Mouse (Mus musculus) heart, adult 2 months (tissue): ENCODE data around the gene Pex12.
A peak's percentile ranks its signal among the peaks of the same experiment; 100 is the strongest.
"Not testable (repeated sequence)": the region's sequence is repeated elsewhere in the genome, so short reads cannot be mapped to it uniquely, and the experiment has no call there.

ENCODE experiments used
- CTCF ChIP-seq: fragments of 200-600 bp; IDR thresholded peaks from 2 replicates; pipeline ENCODE4 v1.8.1; 2022; ENCODE audit warnings: antibody characterized with exemption, mild to moderate bottlenecking, moderate library complexity
- EP300 ChIP-seq: fragments of 200-500 bp; IDR thresholded peaks from 2 replicates; pipeline ENCODE4 v1.6.1; 2011; ENCODE audit warnings: low read depth, low read length, control low read depth; ENCODE audit not compliant: insufficient read depth
- POLR2A ChIP-seq: fragments of 200-500 bp; IDR thresholded peaks from 2 replicates; pipeline ENCODE4 v1.6.1; 2011; ENCODE audit warnings: mild to moderate bottlenecking, low read depth, low read length, control low read depth; ENCODE audit not compliant: insufficient read depth

DNA sequence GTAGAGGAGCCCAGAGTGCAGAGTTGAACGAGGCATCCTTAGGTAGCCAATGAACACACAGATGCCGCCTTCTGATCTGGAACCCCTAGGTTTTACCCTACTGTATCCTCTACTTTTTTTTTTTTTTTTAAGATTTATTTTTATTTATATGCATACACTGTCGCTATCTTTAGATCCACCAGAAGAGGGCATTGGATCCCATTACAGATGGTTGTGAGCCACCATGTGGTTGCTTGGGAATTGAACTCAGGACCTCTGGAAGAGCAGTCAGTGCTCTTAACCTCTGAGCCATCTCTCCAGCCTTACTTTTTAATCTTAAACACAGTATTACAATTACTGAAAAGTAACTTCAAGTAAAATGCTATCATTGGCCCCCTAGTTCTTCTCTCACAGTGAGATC, 24.3 kb upstream of the Pex12 start:
- not testable (repeated sequence) for TF ChIP-seq POLR2A, EP300
- peak; percentile 11; the same call in 1 of the 2 replicates for TF ChIP-seq CTCF
